Comparison of ENCODE assay signal across 23 mouse cellular contexts in genomic region chr5:5370322-5371082, GRCm38 (mm10). TPM values are rescaled to one million over a fixed set of nuclear protein-coding genes. Genes with fewer than 3 reads are reported as not detected.
DNase-seq lines count a peak whose midpoint lies in the region; ATAC-seq and TF ChIP-seq lines count a peak whose summit lies in the region.
"Had no signal": no experiment of that assay in that cellular context is flagged by ENCODE, and none has a peak within 500 bp of the region (broad histone marks: within the 10 kb centered on the region; RNA-seq: fewer than 3 reads in every experiment).

No protein-coding gene starts in this region.

- H3K4me2 ChIP-seq in intestine, embryonic 16.5 days (ENCODE audit: low read depth, low read length): no peak overlapping the region
- H3K4me2 ChIP-seq in stomach, postnatal 0 days (replicated peaks; ENCODE audit: low read depth): no peak overlapping the region
- H3K4me2 ChIP-seq: embryonic facial prominence, embryonic 12.5 days; forebrain, embryonic 12.5 days; heart, embryonic 15.5 days; hindbrain, embryonic 13.5 days; limb, embryonic 15.5 days; midbrain, embryonic 13.5 days had no signal

- no peaks in the 10 kb centered on the region for H3K36me3 ChIP-seq in intestine, embryonic 16.5 days (ENCODE audit: control insufficient read depth, insufficient read depth, low read length)
- H3K36me3 ChIP-seq in stomach, postnatal 0 days (ENCODE audit: control insufficient read depth, insufficient read depth, low read length): no peaks in the 10 kb centered on the region
- H3K36me3 ChIP-seq in kidney, adult 2 months (ENCODE audit: control insufficient read depth, insufficient read depth, low read length): no peaks in the 10 kb centered on the region
- H3K36me3 ChIP-seq: forebrain, embryonic 12.5 days; heart, embryonic 15.5 days; hindbrain, embryonic 13.5 days; limb, embryonic 15.5 days; midbrain, embryonic 13.5 days had no signal

- no peak for TF ChIP-seq EP300 in stomach, postnatal 0 days (optimal IDR thresholded peaks at IDR 0.05)

- TF ChIP-seq POLR2A in lung, adult 2 months (IDR thresholded peaks at IDR 0.05; ENCODE audit: borderline replicate concordance, extremely low read depth, low read depth, low read length): no peak
- TF ChIP-seq POLR2A in kidney, adult 2 months (IDR thresholded peaks at IDR 0.05; ENCODE audit: low read depth, low read length): no peak

- no peak for TF ChIP-seq CTCF in lung, adult 2 months (IDR thresholded peaks at IDR 0.05; ENCODE audit: insufficient read depth, low read length)
- TF ChIP-seq CTCF in stomach, postnatal 0 days (IDR thresholded peaks at IDR 0.05; ENCODE audit: low read depth): no peak
- TF ChIP-seq CTCF in kidney, adult 2 months (conservative IDR thresholded peaks at IDR 0.05; ENCODE audit: insufficient read depth, insufficient read length, low read depth, low read length): no peak

- peak; percentile 69 to 73 for DNase-seq in lung, adult 18-20 months
- DNase-seq in lung, adult 2 months: no peak
- DNase-seq in lung, postnatal 25 days (ENCODE audit: low spot score): peak; percentile 70
- peak; percentile 63 for DNase-seq in stomach, postnatal 0 days (ENCODE audit: low spot score)
- no peak for DNase-seq in kidney, adult 2 months
- no peak for DNase-seq in urinary bladder, postnatal 14 days (ENCODE audit: low spot score)
- no peak for DNase-seq in B cell, adult 2 months
- DNase-seq: adrenal gland, postnatal 10 days; cerebellum, adult 18-20 months; cerebellum, postnatal 14 days; gastrocnemius, adult 2 months; heart, postnatal 36 days; kidney, postnatal 4 days; thymus, adult 2 months; thymus, postnatal 4 days had no signal

- ATAC-seq in intestine, embryonic 16.5 days: peak; percentile 87
- peak; percentile 93 for ATAC-seq in stomach, postnatal 0 days (ENCODE audit: low FRiP score, low TSS enrichment)
- ATAC-seq: midbrain, embryonic 13.5 days had no signal

- peaks cover 13% of the 10 kb centered on the region for H3K4me1 ChIP-seq in lung, adult 2 months (ENCODE audit: control insufficient read depth, insufficient read depth, low read length)
- H3K4me1 ChIP-seq in intestine, embryonic 16.5 days (ENCODE audit: control insufficient read depth, insufficient read depth, low read length): 0 out of 2 replicates have a peak, but pooled peaks cover 8% of the 10 kb centered on the region
- H3K4me1 ChIP-seq in stomach, postnatal 0 days (replicated peaks; ENCODE audit: control insufficient read depth, insufficient read depth): no peaks in the 10 kb centered on the region
- no peaks in the 10 kb centered on the region for H3K4me1 ChIP-seq in kidney, adult 2 months (ENCODE audit: control insufficient read depth, insufficient read depth, low read length)

- H3K27ac ChIP-seq in intestine, embryonic 16.5 days (ENCODE audit: low read length): 0 out of 2 replicates have a peak overlapping the region, but pooled peaks have one; percentile 2
- H3K27ac ChIP-seq in stomach, postnatal 0 days (replicated peaks): no peak overlapping the region
- H3K27ac ChIP-seq in kidney, adult 2 months (ENCODE audit: insufficient read depth, low read depth, low read length): no peak overlapping the region
- H3K27ac ChIP-seq: embryonic facial prominence, embryonic 12.5 days; forebrain, embryonic 12.5 days; gastrocnemius, adult 2 months; heart, embryonic 15.5 days; limb, embryonic 15.5 days; midbrain, embryonic 13.5 days had no signal

- no peak overlapping the region for H3K9ac ChIP-seq in intestine, embryonic 16.5 days (ENCODE audit: low read depth, low read length)
- H3K9ac ChIP-seq in stomach, postnatal 0 days (ENCODE audit: low read length): no peak overlapping the region
- H3K9ac ChIP-seq: embryonic facial prominence, embryonic 12.5 days; forebrain, embryonic 12.5 days; heart, embryonic 15.5 days; hindbrain, embryonic 13.5 days; limb, embryonic 15.5 days; midbrain, embryonic 13.5 days had no signal

- H3K9me3 ChIP-seq in intestine, embryonic 16.5 days (ENCODE audit: control insufficient read depth, low read length): no peaks in the 10 kb centered on the region
- no peaks in the 10 kb centered on the region for H3K9me3 ChIP-seq in stomach, postnatal 0 days (ENCODE audit: control insufficient read depth, low read length)
- H3K9me3 ChIP-seq: embryonic facial prominence, embryonic 12.5 days; forebrain, embryonic 12.5 days; heart, embryonic 15.5 days; hindbrain, embryonic 13.5 days; limb, embryonic 15.5 days; megakaryocyte, embryonic 14.5 days; midbrain, embryonic 13.5 days had no signal

- H3K27me3 ChIP-seq in intestine, embryonic 16.5 days (replicated peaks; ENCODE audit: control insufficient read depth, insufficient read depth, low read length): no peaks in the 10 kb centered on the region
- H3K27me3 ChIP-seq in stomach, postnatal 0 days (ENCODE audit: control insufficient read depth, insufficient read depth, low read length): no peaks in the 10 kb centered on the region
- H3K27me3 ChIP-seq in kidney, adult 2 months (replicated peaks; ENCODE audit: control insufficient read depth, insufficient read depth, low read length): no peaks in the 10 kb centered on the region
- H3K27me3 ChIP-seq: embryonic facial prominence, embryonic 12.5 days; forebrain, embryonic 12.5 days; heart, embryonic 15.5 days; hindbrain, embryonic 13.5 days; limb, embryonic 15.5 days; midbrain, embryonic 13.5 days had no signal

- H3K4me3 ChIP-seq in lung, adult 2 months (replicated peaks; ENCODE audit: extremely low read depth, low read depth, low read length): no peak overlapping the region
- no peak overlapping the region for H3K4me3 ChIP-seq in intestine, embryonic 16.5 days (ENCODE audit: low read length)
- H3K4me3 ChIP-seq in stomach, postnatal 0 days (ENCODE audit: low read depth, low read length): no peak overlapping the region
- H3K4me3 ChIP-seq in kidney, adult 2 months (ENCODE audit: insufficient read depth, low read depth, low read length): no peak overlapping the region
- H3K4me3 ChIP-seq: embryonic facial prominence, embryonic 12.5 days; forebrain, embryonic 12.5 days; gastrocnemius, adult 2 months; heart, embryonic 15.5 days; hindbrain, embryonic 13.5 days; limb, embryonic 15.5 days; megakaryocyte, embryonic 14.5 days; midbrain, embryonic 13.5 days had no signal

- WGBS in lung, adult 2 months: 59% methylated on average over 4 of the region's 4 CpGs
- WGBS in intestine, embryonic 16.5 days: 62% methylated on average over 4 of the region's 4 CpGs
- whole genome bisulfite sequencing in stomach, postnatal 0 days: 56% methylated on average over 4 of the region's 4 CpGs
- WGBS in kidney, adult 2 months: 61% methylated on average over 4 of the region's 4 CpGs

RNA-seq across cellular contexts. Expression of gene Cdk14, which starts 49.6 kb away (rescaled TPM):
- 12.5 and 19.0 TPM in 2 replicates for polyA plus RNA-seq in lung, adult 2 months (2012; rRNA removed)
- polyA plus RNA-seq in intestine, embryonic 16.5 days (2015; fragmentation: Nextera tagmentation; extraction: Ambion mirVana): 8.2 and 8.9 TPM in 2 replicates
- 5.9 and 6.1 TPM in 2 replicates for polyA plus RNA-seq in stomach, postnatal 0 days (2015; fragmentation: Nextera tagmentation; extraction: Ambion mirVana)
- polyA plus RNA-seq in kidney, adult 2 months (2012; rRNA removed): 2.2 and 2.6 TPM in 2 replicates

Comparison
In these comparisons a context has a peak if more than half of its experiments do, and no peak if none do; other contexts are left out.
1. DNase-seq: peak in lung, adult 18-20 months (2 of 2), lung, postnatal 25 days (single experiment) and stomach, postnatal 0 days (single experiment); none in lung, adult 2 months (single experiment), kidney, adult 2 months (single experiment), urinary bladder, postnatal 14 days (single experiment) and B cell, adult 2 months (0 of 2).